Mouse (Mus musculus) mouse embryonic stem cell (cell line): ENCODE measurements around the gene Fam160a1.

ENCODE experiments used
- in situ Hi-C, 2 experiments: fragments of 300-500 bp; cut with MboI; formaldehyde crosslinking; loops; 1 replicate in 1 of 2; 3 replicates in 1 of 2; pipeline ENCODE4 v1.14.3; 2019 to 2020; ENCODE audit warnings: low sequenced_read_pairs in 2 of 2, low pct_unique_long_range_greater_than_20kb in 1 of 2, mixed read lengths in 1 of 2; ENCODE audit not compliant: unreplicated experiment in 1 of 2

The Fam160a1 gene

GRCm38 (mm10) chr3:85817191-85817590 is at the start of gene Fam160a1:
Gene Fam160a1, minus strand, starts transcription at chr3:85817291.
- in situ Hi-C loops: no loop called here

GRCm38 (mm10) chr3:85863996-85864395 is 46.9 kb upstream of the Fam160a1 start:
- in situ Hi-C loops: no loop called here

GRCm38 (mm10) chr3:85862886-85863285 is 45.8 kb upstream of the Fam160a1 start:
- in situ Hi-C loops: no loop called here

- in situ Hi-C loops: no loop called here
Measured at GRCm38 (mm10) chr3:85860996-85861395, 43.9 kb upstream of the Fam160a1 start.

GRCm38 (mm10) chr3:85859311-85859710 is 42.2 kb upstream of the Fam160a1 start:
- in situ Hi-C loops: no loop called here

- in situ Hi-C loops: no loop called here
Measured at GRCm38 (mm10) chr3:85858140-85859135, 41.3 kb upstream of the Fam160a1 start.

GRCm38 (mm10) chr3:85857083-85857482 is 40.0 kb upstream of the Fam160a1 start:
- in situ Hi-C loops: no loop called here

GRCm38 (mm10) chr3:85855947-85856346 is 38.9 kb upstream of the Fam160a1 start:
- in situ Hi-C loops: no loop called here

- in situ Hi-C loops: no loop called here
Measured at GRCm38 (mm10) chr3:85855043-85855442, 38.0 kb upstream of the Fam160a1 start.

- in situ Hi-C loops: no loop called here
Measured at GRCm38 (mm10) chr3:85854143-85854542, 37.1 kb upstream of the Fam160a1 start.

GRCm38 (mm10) chr3:85853715-85854114 is 36.6 kb upstream of the Fam160a1 start:
- in situ Hi-C loops: no loop called here

- in situ Hi-C loops: no loop called here
Measured at GRCm38 (mm10) chr3:85850079-85850478, 33.0 kb upstream of the Fam160a1 start.

GRCm38 (mm10) chr3:85846316-85846715 is 29.2 kb upstream of the Fam160a1 start:
- in situ Hi-C loops: no loop called here

GRCm38 (mm10) chr3:85845341-85845740 is 28.2 kb upstream of the Fam160a1 start:
- in situ Hi-C loops: no loop called here

- in situ Hi-C loops: no loop called here
Measured at GRCm38 (mm10) chr3:85842881-85843218, 25.8 kb upstream of the Fam160a1 start.

- in situ Hi-C loops: no loop called here
Measured at GRCm38 (mm10) chr3:85842177-85842880, 25.2 kb upstream of the Fam160a1 start.

- in situ Hi-C loops: no loop called here
Measured at GRCm38 (mm10) chr3:85841454-85842176, 24.5 kb upstream of the Fam160a1 start.

GRCm38 (mm10) chr3:85833627-85834026 is 16.5 kb upstream of the Fam160a1 start:
- in situ Hi-C loops: no loop called here
